Mouse (Mus musculus) retina, postnatal 1 day (tissue): ENCODE data around the gene Toe1.
"Not testable (repeated sequence)": the region's sequence is repeated elsewhere in the genome, so short reads cannot be mapped to it uniquely, and the experiment has no call there.

Experiments
- DNase-seq: peaks from one replicate; pipeline ENCODE4 v3.0.0-alpha.2; 2012

Gene Toe1

DNA sequence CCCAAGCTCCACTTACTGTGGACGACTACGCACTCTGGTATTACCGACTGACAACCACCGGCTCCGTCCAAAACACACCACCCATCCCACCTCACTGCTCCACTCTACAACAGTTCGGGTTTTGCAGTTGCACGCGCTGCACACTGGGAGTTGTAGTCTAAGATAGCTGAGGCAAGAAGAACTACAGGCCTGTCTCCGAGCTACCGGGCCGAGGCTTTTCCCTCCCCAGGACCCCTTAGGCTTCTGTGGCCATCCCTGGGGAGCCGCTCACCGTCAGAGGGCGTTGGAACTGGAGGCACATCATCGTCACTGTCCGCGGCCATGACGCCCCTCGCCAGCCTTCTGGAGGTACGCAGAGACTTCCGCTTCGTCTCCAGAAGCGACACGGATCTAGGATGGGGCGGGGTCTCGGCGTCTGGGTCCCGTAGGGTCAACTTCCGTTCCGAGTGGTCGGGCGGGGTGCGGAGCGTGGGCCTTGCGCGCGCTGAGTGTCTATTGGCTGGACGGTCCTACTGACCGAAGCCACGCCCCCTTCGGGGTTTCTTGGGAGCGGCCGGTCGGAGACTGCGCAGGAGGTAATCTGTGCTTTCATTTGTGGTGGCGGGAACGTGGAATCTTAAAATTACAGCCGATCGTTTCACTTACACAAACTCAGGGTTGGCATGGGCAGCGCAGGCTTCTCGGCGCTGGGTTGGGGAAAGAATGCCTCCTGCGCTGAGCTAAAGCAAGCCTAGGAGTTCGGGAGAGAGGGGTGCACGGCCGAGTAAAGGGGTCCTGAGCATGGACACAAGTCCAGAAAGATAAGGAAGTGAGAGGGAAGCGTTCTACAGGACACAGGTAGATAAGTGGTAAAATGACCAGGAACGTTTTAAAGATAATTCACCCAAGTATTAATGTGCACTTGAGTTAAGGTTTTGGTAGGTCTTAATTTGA is at the start of gene Toe1, which contains the start of gene Mutyh:
Gene Toe1, minus strand, starts transcription at position 444 of the 933 bp plus-strand sequence.
Gene Mutyh, plus strand, starts transcription at position 527 of the 933 bp plus-strand sequence.
- DNase-seq, result peak; percentile 99

DNA sequence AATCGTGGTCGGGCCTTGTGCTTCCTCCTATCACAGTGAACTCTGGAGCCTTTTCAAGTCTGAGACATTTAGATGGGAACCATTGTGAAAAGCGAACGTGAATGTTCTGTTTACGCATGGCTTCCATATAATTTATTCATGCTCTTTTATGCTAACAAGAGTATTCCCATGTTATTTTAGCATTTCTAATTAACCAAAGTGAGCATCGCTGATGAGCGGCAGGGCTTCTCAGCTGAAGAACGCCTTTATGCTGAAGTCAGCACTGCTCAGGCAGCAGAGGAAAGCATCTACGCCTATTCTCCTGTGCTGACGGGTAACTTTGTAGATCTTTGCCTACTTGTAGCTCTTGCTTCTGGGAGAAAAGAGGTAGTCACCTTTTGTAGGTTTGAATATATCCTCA is 49.8 kb upstream of the Toe1 start:
- no peak for DNase-seq

DNA sequence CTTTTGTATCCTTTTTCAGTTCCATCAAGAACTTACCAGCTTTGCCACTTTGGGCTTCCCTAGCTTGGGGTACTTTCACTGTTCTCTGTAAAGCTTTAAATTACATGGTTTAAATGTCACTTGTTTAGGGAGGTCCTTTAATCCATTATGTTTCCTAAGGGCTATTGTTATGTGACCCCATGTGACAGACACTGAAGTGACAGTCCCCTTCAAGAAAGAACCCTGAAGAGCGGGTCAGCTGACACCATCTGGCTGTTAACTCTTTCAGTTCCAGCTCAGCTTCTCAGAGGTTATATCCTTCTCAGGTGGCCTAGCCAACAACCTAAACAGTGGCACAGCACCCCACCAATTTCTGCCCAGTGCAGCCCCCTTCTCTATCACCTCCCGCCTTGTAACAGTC is 46.8 kb upstream of the Toe1 start:
- DNase-seq, result peak; percentile 61

DNA sequence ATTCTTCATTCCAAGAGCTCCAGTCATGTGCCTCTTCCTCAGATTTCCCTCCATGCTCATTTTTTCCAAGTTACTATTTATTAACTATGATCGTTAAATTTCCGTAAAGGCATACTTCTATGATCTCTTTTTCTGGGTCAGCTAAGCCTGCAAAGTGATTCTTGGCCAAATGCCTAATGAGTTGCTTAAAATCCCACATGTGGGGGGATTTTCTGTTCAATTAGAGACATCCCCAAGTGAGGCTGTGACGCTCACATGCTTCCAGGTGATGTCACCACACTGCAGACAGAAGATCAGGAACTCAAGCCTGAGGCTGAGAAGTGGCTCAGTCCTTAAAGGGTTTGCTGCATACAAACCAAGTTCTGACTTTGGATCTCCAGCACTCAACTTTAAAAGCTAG is 42.5 kb upstream of the Toe1 start:
- DNase-seq, result peak; percentile 57

DNA sequence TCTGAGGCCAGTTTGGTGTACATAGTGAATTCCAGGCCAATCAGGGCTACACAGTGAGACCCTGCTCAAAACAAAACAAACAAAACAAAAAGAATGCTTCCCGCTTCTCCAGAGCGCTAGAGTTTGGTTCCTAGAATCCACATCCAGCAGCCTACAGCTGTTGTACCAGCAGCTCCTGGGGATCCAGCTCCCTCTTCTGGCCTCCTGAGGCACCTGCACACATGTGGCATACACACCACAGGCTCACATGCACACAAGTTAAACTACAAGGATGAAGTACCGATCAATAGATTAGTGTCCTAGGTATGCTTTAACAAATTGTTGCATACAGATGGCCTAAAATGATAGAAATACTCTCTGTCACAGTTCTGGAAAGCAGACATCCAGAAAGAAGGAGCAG is 36.9 kb upstream of the Toe1 start:
- no peak for DNase-seq

DNA sequence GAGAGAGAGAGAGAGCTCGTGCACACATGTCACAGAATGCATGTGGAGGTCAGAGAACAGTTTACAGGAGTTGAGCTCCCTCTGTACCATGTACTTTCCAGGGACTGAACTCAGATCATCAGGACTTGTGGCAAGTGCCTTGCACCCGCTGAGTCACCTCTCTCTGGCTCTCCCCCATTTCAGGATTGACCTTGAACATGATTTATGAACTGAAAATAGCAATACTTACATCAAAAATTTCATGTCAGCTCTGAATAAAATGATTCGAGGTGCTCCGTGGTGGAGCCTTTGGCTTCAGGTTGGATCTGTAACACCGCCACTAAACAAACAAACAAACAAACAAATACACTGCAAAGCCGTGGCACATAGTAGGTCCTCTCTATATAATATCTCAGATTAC is 33.4 kb upstream of the Toe1 start:
- DNase-seq, result no peak

DNA sequence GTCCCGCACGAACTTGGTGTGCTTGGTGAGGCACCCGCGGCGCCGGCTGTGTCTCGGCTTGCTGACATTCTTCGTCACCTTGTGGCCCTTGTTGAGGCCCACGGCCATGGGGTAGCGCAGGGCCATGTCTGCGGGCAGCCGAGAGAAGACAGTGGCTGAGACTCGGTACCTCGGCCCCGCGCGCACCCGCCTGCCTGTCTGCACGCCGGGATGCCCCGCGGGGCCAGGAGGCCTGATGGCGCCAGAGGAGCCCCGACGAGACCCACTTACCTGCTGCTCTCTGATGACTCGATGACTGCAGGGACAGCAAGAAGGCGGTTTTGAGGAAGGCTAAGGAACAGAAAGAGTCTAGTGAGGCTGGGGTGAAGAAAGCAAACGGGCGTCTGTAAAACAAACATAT is 32.7 kb upstream of the Toe1 start:
- not testable (repeated sequence) for DNase-seq

DNA sequence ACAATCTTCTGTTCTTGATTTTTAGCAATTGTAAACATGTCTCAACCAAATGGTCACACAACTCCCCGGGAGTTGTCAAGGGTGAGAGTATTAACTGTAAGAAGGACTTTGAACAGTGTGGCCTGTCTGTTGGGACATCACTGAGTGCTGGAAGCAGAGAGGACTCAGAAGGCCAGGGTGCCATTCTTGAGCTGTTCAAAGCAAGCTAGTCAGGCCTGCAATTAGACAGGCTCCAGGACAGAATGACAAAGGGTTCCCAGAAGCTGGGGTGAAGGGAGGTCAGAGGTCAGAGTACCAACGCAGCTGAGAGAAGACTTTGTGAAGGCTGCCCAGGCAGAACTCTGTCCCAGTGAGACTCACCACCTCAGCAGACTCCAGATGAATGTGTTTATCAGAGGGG is 31.6 kb upstream of the Toe1 start:
- DNase-seq, result peak; percentile 24

DNA sequence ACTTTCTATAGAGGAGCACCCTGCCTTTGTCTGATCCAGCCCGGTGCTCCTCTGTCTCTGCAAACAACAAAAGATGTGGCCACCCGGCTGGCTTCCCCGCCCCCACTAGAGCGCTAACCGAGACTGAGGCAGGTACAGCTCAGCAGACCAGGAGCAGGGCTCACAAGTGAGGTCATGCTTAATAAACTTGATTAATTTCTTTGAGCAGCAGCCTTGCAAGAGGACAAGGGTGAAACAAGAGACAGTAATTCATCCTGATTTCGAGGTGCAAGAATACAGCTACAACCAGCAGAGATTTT is 22.6 kb upstream of the Toe1 start:
- peak; percentile 64 for DNase-seq

DNA sequence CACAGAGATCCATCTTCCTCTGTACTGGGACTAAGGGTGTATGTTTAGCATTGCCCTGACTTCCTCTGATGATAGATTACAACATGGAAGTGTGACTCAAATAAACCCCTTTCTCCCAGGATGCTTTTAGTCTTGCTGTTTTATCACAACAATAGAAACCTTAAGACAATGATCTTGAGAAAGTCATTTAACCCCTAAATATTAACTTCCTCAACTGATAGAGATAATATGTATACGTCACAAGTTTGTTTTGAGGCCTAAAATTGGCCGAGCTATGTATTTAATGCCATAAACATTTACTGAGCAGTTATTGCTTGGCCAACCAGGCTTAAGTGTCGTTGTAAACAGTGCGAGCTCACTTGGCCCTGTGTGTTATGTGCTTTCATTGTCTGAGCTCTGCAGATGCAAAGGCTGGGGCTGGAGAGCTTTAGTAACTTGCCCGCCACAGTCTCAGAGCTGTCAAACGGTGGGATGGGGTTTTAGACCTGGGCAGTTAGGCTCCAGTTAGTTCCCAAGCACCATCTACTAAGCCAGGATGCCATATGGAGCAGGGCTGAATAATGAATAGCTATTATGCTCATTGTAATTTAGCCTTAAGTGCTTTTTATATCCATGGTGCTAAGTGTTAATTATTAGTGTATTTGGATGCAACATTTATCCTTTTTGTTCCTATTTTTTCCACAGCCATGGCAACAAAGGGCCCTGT is 22.1 kb upstream of the Toe1 start:
- DNase-seq, result peak; percentile 28

DNA sequence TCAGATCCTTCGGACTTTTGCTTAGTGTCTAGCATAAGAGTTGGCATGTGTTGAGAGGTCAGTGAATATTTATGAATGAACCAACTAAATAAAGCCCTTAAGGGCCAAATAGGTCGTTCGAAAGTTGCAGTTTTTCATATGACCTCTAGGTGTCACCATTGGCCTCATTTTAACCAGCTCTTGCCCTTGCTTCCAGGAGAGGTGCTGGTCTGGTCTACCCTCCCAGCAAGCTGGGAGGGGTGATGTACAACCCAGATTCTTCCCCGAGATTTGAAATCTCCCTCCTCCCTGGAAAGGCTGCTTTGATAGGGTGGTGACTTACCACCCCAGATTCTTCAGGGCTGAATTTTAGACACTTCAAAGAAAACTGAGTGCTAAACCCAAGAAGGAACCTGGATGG is 20.4 kb upstream of the Toe1 start:
- peak; percentile 91 for DNase-seq

DNA sequence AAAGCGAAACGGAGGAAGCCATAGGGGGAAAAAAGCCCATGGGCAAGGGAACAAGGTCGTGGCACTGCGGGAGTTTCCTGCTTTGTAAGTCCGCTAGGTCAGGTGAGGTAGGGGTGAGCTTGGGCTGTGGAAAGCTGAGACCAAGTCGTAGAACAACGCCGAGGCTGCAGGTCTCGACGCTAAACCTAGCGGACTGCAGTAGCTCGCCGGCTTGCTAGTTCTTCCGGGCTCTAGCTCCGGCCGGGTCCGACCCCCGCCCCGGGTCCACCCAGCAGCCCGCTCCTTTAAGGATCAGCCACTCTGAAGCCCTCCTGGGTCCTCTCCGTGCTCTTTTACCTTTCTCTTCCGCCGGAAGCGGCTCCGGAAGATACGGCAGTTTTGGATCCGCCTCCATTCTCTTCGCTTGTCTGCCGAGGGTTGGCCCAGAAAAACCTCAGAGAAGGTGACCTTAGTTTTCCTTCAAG is 17.1 kb upstream of the Toe1 start:
- DNase-seq, result peak; percentile 86

DNA sequence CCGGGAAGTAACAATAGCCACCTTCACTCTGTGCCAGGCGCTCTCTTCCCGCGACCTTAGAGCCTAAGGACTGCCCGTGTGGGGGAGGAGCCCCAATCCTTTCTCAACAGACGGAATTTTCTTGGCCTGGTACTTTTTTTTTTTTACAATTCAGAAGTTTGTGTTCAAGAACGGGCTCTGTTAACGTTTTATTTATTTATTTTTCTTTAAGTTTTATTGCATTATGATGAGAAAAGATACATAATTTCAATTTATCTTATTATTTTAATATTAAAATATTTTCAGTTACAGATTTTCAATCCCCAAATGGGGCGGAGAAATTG is 14.2 kb upstream of the Toe1 start, which contains the start of gene Hpdl:
Gene Hpdl, minus strand, starts transcription at position 14 of the 323 bp plus-strand sequence.
- DNase-seq, result no peak

DNA sequence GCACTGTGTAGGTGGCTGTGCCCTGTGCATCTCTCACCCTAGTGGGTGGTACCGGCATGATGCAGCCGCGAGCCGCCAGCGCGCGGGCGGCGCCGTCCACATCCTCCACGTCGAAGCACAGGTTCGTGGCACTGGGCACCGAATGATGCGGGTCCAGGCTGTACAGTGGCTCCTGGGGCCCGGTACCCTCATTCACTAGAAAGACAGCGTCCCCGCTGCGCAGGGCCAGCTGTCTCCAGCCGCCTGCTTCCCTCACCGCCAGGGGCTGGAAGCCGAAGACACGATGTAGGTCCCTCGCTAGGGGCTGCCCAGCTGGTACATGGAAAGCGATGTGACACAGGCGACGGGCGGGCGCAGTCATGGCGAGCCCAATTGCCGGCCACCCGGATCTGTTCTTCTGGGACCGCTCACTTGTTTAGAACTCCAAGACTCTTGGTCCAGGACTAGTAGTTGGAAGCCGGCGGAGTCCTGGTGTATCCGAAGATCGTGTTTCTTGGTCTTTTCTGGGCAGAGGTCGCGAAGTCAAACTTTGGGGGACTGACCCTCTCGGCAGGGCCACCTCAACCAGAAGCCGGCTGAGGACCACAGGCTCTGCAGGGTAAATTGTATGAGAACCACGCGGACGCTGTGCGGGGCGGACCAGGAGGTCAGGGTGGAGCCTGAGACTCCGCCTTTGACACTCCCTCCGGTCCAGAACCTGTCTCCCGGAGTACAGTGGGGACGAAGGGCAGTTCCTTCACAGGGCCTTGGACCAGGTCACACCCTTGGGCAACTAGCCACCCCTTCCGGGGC is 13.7 kb upstream of the Toe1 start:
- peak; percentile 82 for DNase-seq

DNA sequence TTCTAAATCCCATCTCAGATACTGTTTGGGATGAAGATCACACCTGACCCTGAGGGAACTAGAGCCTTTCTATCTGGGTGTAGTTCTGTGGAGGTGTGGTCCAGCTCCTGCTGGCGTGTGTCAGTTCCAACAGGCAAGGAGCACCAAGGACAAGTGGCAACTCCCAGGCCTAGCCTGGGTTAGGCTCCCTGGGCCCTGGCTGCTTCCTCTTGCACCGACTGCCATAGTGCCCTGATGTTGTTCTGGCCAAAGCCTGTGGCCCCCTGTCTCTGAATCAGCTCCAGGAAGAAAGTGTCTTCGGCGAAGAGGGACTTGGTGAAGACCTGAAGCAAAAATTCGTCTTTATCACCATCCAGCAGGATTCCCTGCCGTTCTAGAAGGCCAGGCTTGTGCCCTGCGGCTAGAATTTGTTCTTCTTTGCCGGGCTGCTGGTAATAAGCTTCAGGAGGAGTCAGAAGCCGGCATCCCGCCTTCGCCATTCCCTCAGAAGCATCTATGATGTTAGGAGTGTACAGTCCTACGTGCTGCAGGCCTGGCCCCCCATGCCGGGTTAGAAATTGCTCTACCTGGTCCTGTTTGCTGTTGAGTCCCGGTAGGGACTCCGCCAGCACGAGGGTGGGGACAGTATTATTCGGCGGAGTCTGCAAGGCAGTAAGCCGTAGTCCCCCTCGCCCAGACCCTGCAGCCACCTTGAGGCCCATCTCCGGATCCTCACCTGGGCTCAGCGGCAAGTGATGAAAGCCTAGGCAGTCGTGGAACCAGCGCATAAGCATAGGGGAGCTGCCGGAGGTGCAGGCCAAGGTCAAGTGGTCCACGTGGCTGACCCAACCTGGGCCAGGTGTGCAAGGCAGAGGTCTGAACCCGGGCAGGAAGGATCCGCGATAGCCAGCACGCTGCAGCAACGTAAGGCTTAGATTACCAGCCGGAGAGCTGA is 12.8 kb upstream of the Toe1 start:
- DNase-seq, result no peak

DNA sequence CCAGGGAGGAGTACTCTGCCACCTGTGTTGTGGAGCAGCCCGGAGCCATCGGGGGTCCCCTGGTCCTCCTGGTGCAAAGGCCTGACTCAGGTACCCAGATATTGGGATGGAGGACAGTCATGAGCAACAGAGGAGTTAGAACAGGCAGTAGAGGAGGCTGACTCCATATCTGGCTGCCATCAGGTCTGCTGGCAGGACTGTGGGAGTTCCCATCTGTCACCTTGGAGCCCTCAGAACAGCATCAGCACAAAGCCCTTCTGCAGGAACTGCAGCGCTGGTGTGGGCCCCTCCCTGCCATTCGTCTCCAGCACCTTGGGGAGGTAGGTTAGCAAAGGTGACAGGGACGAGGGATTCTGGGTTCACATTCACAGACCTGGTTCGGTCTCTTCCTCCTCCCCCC is 10.0 kb upstream of the Toe1 start:
- DNase-seq, result no peak

DNA sequence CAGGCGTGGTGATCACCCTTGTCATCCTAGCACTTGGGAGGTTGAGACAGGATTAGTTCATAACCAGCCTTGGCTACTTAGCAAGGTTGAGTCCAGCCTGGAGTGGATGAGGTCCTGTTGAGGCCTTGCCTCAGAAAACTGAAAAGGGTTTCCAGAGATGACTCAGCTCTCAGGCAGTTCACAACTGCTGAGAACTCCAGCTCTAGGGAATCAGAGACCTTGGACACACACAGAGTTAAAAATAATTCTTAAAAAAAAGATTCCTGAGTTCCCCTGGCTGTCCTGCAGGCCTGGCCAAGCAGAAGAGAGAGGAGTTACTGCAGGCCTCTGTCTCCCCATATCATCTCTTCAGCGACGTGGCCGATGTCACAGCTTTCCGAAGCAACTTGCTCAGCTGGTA is 7.8 kb upstream of the Toe1 start:
- no peak for DNase-seq

DNA sequence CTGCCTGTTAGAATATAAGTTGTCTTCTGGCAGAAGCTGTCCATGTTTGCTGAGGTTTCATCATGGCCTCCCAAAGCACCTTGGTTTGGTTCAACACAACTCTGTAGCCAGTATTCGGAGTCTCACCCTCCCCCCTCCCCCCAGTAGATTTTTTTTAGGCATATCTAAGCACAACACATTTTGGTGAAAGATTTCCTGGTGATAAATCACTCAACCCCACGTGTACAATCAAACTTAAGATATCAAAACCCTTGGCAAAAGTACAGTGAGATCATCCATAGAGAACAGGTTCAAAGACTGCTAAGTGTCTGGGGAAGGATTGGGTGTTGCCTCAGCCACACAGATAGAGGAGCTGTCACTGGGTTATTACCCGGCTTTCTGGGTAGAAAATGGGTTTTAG is 3.6 kb upstream of the Toe1 start:
- DNase-seq, result no peak

DNA sequence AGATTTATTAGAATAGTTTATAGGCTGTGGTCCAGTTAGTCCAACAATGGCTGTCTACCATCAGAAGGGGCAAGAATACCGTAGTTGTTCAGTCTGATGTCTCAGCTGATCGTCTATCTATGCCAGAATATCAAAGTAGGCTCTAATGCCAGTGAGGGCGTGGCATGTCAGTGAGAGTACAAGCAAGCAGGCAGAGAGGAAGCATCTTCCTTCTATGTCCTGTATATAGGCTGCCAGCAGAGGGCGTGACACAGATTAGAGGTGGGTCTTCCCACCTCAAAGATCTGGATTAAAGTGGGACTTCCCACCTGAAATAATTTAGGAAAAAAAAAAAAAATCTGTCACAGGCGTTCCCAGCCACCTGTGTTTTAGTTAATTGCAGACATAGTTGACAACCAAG is 7.5 kb downstream of the Toe1 start:
- DNase-seq, result peak; percentile 61

DNA sequence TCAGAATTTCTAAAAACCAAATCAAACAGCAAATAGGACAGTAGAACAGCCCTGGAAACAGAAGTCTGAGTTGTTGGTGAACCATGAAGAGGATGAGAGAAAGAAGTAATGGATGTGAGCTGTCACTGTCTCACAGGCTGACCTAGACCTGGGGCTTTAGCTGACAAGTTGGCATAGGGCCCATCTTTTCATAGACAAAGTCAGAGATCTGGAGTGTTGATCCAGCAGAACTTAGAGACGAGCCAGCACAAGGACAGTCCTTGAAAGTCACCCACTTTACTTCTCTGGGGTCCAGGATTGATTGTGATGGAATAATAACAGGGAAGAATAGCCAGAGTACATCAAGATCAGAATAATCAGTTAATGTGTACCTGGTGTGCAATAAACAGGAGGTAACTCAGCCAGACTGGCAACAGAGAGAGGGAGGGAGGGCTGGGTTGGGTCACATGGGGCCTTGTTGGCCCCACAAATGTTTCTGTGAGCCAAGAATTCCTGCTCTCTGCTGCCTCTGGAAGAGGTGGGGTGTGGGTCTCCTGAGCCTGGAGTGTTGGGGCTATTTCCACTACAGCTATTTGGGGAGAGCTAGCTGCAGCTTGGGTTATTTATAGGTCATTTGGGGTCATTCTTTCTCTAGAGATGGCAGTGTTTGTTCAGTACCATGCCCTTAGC is 10.9 kb downstream of the Toe1 start:
- no peak for DNase-seq

DNA sequence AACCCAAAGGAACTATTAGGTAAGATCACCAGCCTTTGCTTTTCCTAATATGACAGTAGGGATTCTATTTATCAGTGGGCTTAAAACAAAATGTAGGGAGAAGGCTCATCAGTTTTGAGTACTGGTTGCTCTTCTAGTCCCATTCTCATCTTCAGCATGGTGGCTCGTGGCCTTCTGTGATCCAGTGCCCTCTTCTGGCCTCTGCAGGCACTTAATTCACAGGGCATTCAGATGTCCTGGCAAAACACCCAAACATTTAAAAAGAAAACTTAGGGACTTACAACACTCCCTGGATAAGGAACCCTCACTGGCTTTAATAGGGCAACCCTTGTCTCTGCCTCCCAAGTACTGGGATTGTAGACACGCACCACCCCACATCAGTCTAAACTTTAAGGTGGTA is 13.2 kb downstream of the Toe1 start:
- DNase-seq, result peak; percentile 20

DNA sequence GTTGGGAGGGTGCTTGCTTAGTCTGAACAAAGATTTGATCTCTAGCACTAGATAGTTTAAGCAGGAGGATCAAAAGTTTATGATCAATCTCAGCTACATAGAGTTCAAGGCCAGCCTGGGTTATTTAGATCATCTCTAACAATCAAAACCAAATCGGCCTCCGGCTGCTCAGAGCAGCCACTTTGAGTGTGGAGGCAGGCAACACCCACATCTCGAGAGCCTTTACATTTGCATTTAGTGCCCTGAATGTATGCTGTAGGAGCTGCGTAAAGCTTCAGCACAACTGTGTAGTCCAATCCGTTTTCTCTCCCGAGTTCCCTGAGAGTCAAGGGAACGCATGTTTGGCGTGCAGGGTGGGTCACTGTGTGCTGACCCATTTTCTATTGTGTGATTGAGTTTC is 15.0 kb downstream of the Toe1 start:
- no peak for DNase-seq
